Mouse (Mus musculus) spleen, postnatal 4 days (tissue): ENCODE data around the gene Dmrtb1.

Experiments
- DNase-seq, 2 experiments: peaks; one replicate each; pipeline ENCODE4 v3.0.0; 2022; ENCODE audit warnings: low spot score in 2 of 2

Gene Dmrtb1

DNA sequence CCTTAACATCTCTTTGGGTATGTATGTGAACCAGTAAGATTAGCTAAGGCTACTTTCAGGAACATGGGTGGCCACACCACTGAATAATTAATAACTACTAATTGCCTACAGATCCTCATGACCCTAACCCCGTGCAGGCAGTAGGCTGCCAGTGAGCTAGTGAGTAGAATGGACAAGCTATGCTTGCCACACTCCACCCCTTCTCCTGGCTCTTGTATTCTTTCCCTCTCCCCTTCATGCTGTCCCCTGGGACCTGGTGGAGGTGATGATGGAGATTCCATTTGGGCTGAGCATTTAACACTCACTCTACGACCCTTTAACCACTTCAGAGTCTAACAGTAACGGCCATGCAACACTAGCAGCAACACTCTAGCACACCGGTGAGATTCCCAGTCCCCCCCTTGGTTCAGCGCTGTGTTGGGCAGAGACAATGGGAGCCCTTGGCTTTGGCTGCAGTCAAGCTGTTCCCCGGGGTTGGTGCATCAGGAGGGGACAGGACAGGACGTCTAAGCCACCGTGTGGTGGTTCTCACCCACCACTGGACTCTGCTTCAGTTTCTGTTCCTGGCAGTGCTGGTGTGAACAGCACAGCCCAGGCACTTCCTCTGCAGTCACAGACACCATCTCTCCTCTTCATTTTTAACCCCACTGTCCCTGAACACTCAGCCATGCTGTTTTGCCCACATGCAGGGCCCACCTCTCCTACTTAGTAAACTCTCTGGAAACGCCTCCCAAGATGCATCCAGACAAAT lies 2.8 kb downstream of the Dmrtb1 start:
- DNase-seq = no peak

- DNase-seq = no peak
These were observed 3.5 kb downstream of the Dmrtb1 start for GRCm38 (mm10) chr4:107680311-107681098.

GRCm38 (mm10) chr4:107675645-107676044 lies 8.4 kb downstream of the Dmrtb1 start:
- no peak for DNase-seq

- DNase-seq = no peak
These were observed 9.7 kb downstream of the Dmrtb1 start for GRCm38 (mm10) chr4:107674322-107674644.

DNA sequence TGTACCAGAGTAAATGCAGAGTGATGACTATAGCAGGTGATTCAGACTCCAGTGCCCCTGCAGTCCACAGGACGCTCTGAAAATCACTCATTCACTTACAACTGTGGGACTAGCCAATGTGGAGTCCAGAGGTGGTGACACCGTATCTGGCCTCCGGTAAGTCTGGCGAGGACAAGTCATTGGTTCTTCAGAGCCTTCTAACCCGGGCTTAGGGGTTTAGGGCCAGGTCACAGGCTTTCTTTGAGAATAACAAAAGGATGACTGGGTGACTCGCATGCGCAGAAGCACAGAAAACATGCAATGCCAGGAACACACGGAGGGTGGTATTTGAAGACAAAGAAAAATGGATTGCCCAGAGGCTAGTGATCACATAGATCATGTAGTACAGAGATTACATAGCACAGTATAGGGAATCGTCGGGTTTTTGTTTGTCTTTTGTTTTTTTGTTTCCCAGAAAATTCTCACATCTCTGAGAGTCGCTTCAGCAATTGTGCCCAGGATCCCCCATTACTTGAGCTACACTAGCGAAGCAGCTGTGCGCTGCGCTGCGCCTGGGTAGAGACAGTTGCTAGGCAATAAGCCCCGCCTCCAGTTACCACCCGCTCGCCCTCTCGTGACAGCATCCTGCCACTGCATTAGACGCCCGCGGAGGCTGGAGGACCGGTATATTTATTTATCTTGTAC lies 10.2 kb downstream of the Dmrtb1 start:
- peak; percentile 79 to 92 for DNase-seq

- DNase-seq = no peak
These were observed 13.3 kb downstream of the Dmrtb1 start for GRCm38 (mm10) chr4:107670731-107671130.

DNA sequence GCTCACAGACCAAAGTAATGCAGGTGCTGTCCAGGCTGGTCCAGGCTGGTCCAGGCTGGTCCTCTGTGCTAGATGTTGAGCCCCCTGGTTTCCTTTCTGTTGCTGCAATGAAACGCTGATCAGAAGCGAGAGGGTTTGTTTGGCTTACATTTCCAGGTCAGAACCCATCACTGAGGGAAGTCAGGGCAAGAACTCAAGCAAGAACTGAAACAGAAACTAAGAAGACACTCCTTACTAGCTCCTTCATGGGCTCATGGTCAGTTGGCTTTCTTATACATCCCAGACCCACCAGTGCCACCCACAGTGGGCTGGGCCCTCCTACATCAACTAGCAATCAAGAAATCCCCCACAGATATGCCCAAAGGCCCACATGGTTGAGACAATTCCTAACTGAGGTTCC lies 15.5 kb downstream of the Dmrtb1 start:
- DNase-seq = no peak

DNA sequence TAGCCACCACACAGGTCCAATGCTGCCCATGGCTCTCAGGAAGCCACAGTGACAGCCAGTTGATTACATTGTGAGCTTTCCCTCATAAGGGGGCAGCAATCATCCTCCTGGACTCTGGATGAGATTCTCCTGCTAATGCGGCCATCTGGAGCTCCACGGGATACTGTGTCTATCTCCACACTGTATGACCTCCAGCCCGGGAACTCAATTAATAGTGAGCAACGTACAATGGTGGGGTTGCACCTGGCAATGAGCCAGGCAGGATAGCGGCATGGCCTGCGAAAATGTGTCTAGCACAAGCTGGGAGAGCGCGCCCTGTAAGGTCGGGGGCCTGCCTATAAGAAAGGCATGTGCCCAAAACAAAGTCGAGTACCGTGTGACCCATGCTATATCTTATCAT lies 23.4 kb downstream of the Dmrtb1 start:
- no peak for DNase-seq

DNA sequence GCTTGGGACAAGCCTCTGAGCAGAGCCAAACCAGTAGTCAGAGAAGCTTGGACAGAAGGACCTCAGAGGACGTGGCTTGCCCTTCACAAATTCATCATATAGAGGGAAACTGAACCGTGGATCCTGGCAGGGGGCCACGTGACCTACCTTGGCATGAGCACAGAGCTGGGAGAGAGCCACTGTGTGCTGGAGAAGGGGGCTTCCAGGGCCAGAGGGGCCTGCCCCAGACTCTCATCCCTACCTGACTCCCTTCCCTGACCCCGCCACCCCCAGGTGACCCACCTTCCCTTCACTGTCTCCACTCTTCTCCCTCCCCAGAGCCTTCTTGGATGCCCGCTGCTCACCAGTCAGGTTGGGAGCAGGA lies 30.8 kb downstream of the Dmrtb1 start:
- DNase-seq = no peak

DNA sequence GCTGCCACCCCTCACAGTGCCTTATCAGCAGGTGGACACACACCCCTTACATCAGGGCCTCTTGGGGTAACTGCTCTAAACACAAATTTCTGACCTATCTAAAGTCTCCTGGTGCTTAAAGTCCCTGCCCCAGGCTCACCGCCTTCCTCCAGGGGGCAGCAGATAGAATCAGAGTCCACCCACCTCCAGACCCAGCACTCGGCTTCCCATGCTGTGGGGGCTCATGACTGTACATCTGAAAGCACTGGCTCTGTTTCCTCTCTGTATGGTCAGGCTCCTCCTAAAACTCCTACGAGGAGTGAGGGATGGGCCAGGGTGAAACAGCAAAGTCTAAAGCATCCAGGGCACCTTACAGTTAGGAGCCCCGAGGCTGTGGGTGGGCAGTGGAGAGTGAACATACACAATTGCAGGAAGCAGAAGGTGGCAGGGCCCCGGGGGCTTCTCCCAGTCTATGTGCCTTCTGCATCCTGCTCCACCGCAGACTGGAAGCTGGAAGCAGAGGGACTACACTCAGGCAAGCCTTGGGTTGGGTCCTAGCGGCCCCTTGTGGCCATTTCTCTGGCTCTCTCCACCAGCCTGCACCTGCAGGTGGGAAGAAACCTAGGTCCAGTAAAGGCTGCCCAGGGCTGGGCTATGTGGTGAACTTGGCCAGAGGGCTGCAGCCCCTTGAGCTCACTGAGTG lies 31.3 kb downstream of the Dmrtb1 start:
- DNase-seq = peak; percentile 60 to 80

DNA sequence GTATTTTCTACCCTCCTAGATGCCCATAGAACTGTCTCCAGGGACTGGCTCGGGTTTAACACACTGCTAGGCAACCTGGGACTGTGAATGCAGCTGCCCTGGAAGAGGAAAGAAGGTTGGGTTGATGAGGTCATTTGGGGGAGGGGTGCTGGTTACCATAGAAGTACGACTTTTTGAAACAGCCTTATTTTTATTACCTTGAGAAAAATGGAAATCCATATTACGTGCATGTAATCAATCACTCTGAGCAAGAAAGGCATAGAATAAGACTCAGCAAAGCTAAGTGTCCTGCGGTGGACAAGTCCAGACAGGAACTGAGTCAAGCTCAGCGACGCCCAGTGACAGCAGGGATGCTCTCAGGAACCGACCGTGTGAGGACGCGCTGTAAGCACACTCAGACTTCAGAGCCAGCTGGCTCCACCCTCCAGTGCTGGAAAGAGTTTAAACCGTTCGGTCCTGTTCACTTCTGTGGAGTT lies 33.0 kb downstream of the Dmrtb1 start:
- no peak for DNase-seq

DNA sequence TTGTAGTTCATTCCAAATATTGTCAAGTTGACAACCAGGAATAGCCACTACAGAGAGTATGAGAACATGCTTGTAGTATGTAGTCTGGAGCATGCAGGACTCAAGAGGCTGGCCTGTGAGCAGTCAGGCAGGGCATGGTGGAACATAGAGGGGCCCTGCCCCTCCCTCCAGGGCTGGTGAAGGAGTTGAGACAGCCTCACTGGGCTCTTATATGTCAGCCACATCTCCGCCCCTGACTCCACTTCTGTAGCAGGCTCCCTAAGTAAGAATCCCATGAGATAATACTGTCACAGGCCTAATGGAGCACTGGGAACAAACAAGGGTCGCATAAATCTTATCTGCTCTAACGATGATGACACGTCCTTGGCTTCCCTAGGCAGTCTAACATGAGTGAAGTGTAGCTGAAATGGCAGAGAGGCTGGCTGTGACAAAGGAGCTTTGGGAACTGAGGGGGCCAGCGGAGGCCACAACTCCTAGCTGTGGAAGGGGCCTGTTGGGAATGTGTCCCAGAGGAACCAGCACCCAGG lies 35.0 kb downstream of the Dmrtb1 start:
- no peak for DNase-seq

DNA sequence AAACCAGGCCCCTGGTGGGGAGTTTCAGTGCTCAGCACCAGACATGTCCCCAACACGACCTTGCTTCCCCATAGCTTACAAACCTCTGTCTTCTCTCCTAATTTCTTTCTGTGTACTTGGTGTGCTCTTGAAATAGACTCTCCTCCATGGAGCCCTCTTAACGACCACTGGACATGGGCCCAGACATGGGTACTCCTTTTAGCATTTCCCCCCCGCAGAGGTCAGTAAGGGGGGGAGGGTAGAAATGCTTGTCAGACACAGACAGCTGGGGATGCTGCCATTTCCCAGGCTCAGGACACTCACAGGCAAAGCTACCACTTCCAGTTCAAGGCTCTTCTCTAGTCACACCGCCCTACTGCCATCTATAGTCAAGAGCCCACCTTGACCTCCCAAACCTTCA lies 42.4 kb downstream of the Dmrtb1 start:
- DNase-seq = no peak

GRCm38 (mm10) chr4:107638303-107638702 lies 45.7 kb downstream of the Dmrtb1 start:
- DNase-seq = no peak

GRCm38 (mm10) chr4:107637670-107638069 lies 46.4 kb downstream of the Dmrtb1 start:
- peak; percentile 30 to 78 for DNase-seq

DNA sequence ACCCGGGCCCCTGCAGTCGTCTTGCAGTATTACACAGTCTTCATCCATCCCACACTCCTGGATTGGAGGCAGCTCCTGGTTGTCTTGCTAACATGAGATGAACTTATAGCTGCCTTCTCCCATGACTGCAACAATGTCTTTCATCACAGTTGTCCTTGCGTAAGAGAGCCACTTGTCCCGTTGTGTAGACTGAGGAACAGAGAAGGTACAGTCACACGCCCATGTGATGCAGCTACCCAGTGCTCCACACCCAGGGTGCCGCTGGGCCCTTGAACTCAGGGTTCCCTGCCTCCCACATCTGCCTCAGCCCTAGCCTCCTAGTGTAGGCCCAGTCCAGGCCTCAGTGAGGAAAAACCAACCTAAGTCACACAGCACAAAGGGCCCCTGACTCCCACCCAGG lies 47.9 kb downstream of the Dmrtb1 start:
- DNase-seq = no peak

GRCm38 (mm10) chr4:107634631-107635030 lies 49.4 kb downstream of the Dmrtb1 start:
- no peak for DNase-seq

- no peak for DNase-seq
These were observed 55.1 kb downstream of the Dmrtb1 start for GRCm38 (mm10) chr4:107628921-107629411.

DNA sequence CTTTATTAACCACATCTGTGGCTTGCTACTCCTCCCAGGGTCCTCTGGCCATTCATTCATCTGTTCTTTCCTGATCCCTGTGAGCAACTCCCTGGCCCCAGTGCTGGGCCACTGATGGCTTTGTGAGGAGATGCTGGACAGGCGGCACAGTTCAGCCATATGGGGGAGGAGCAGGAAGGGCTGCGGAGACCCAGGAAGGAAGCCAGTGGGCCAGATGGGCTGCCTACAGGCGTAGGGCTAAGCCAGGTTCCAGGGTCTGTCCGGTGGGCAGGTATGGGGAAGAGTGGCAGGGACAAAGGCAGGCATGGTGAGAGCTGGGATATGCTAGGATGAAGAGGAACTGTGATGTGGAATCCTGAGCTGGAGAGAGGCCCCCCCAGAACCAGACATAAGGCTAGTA lies 55.8 kb downstream of the Dmrtb1 start:
- no peak for DNase-seq
